In genomic region chr5:140981370-140981805, GRCm38 (mm10) we compare ENCODE assay signal across 12 mouse cellular contexts. TPM values are rescaled to one million over a fixed set of nuclear protein-coding genes. Genes with fewer than 3 reads are reported as not detected.
DNase-seq lines count a peak whose midpoint lies in the region; TF ChIP-seq lines count a peak whose summit lies in the region.
"Had no signal": no experiment of that assay in that cellular context is flagged by ENCODE, and none has a peak within 500 bp of the region (broad histone marks: within the 10 kb centered on the region; RNA-seq: fewer than 3 reads in every experiment).

No protein-coding gene starts in this region.

- intact Hi-C loops in heart, postnatal 36 days (cut with DNase I): no loop called here

- WGBS in spleen, adult 2 months: 26% methylated on average over 6 of the region's 6 CpGs

- peak overlapping the region; percentile 24 for H3K27ac ChIP-seq in spleen, adult 2 months (ENCODE audit: insufficient read depth, low read length)
- H3K27ac ChIP-seq: forebrain, embryonic 13.5 days; intestine, embryonic 15.5 days had no signal

- H3K4me1 ChIP-seq in spleen, adult 2 months (ENCODE audit: control insufficient read depth, insufficient read depth, insufficient read length): peaks cover 16% of the 10 kb centered on the region
- H3K4me1 ChIP-seq: forebrain, embryonic 13.5 days; intestine, embryonic 15.5 days had no signal

- peak; percentile 24 for DNase-seq in heart, postnatal 4 days
- DNase-seq in heart, postnatal 36 days: no peak
- DNase-seq in spleen, adult 2 months (ENCODE audit: low read depth in 1 of 2, low spot score in 2 of 2): peak in 1 of 2 experiments; percentile 62
- DNase-seq in spleen, postnatal 14 days (ENCODE audit: low spot score in 2 of 2): no peak
- peak; percentile 58 to 68 for DNase-seq in adrenal gland, postnatal 36 days
- peak; percentile 36 for DNase-seq in splenic B cell, adult 2 months (ENCODE audit: low read depth, low spot score)
- no peak for DNase-seq in urinary bladder, postnatal 4 days (ENCODE audit: low spot score in 2 of 2)
- DNase-seq in adipocyte (ENCODE audit: low spot score): no peak
- DNase-seq: cerebellum, postnatal 14 days; right cerebral cortex, postnatal 4 days had no signal

- TF ChIP-seq CTCF in spleen, adult 2 months (IDR thresholded peaks at IDR 0.05; ENCODE audit: extremely low read depth, insufficient read depth, insufficient read length, insufficient replicate concordance): no peak

- TF ChIP-seq POLR2A in spleen, adult 2 months (IDR thresholded peaks at IDR 0.05; ENCODE audit: low read depth, low read length): no peak

- H3K27me3 ChIP-seq in spleen, adult 2 months (ENCODE audit: control insufficient read depth, insufficient read depth, low read length): no peaks in the 10 kb centered on the region
- H3K27me3 ChIP-seq in splenic B cell, adult 2 months (ENCODE audit: control insufficient read depth, insufficient read depth, low read length, poor library complexity, severe bottlenecking): no peaks in the 10 kb centered on the region
- H3K27me3 ChIP-seq: forebrain, embryonic 13.5 days; intestine, embryonic 15.5 days had no signal

- no peaks in the 10 kb centered on the region; the same call in 1 of the 2 replicates for H3K36me3 ChIP-seq in spleen, adult 2 months (ENCODE audit: control insufficient read depth, insufficient read depth, low read length)
- H3K36me3 ChIP-seq in splenic B cell, adult 2 months (ENCODE audit: control insufficient read depth, insufficient read depth, low read length, poor library complexity, severe bottlenecking): no peaks in the 10 kb centered on the region; the same call in 1 of the 2 replicates
- H3K36me3 ChIP-seq: intestine, embryonic 15.5 days had no signal

- no peak overlapping the region for H3K4me3 ChIP-seq in spleen, adult 2 months (ENCODE audit: extremely low read depth, insufficient read depth, insufficient read length)
- H3K4me3 ChIP-seq: forebrain, embryonic 13.5 days; intestine, embryonic 15.5 days had no signal

RNA-seq across cellular contexts. Expression of gene Card11, which starts 19.0 kb away (rescaled TPM):
- under 1 TPM; 0.14 to 0.38 TPM for total RNA-seq in heart, postnatal 4 days (2021)
- total RNA-seq in heart, postnatal 36 days (2021): under 1 TPM; 0.19 to 0.56 TPM
- 63.7 and 80.7 TPM in 2 replicates for polyA plus RNA-seq in spleen, adult 2 months (2012; rRNA removed)
- under 1 TPM; 0.33 to 0.53 TPM for total RNA-seq in adrenal gland, postnatal 36 days (2021)
- polyA plus RNA-seq: forebrain, embryonic 13.5 days had no signal

Comparison
In these comparisons a context has a peak if more than half of its experiments do, and no peak if none do; other contexts are left out.
1. DNase-seq: peak in heart, postnatal 4 days (single experiment), adrenal gland, postnatal 36 days (2 of 2) and splenic B cell, adult 2 months (single experiment); none in heart, postnatal 36 days (0 of 2), spleen, postnatal 14 days (0 of 2), urinary bladder, postnatal 4 days (0 of 2) and adipocyte (single experiment).